Mouse (Mus musculus) stomach, embryonic 15.5 days (tissue): ENCODE data around the gene Glyr1. TPM values are rescaled to one million over a fixed set of nuclear protein-coding genes. Genes with fewer than 3 reads are reported as not detected.

ENCODE experiments used
- ATAC-seq: fragments of 200-750 bp; cut with Nextera tagmentation; 2 replicates; pipeline ENCODE4 v1.8.0; 2017; ENCODE audit warnings: low read depth, moderate number of reproducible peaks, moderate TSS enrichment; ENCODE audit not compliant: insufficient read depth, low FRiP score
- H3K27ac ChIP-seq: fragments of 300-500 bp; sonication (generic); 2 replicates; pipeline ENCODE4 v1.5.1; 2015; ENCODE audit warnings: mild to moderate bottlenecking, inconsistent platforms
- H3K27me3 ChIP-seq: fragments of 300-500 bp; sonication (generic); replicated peaks from 2 replicates; pipeline ENCODE4 v1.6.1; 2015; ENCODE audit warnings: inconsistent platforms
- H3K36me3 ChIP-seq: fragments of 300-500 bp; sonication (generic); 2 replicates; pipeline ENCODE4 v1.6.1; 2015; ENCODE audit warnings: inconsistent platforms
- H3K4me1 ChIP-seq: fragments of 300-500 bp; sonication (generic); 2 replicates; pipeline ENCODE4 v1.6.1; 2015; ENCODE audit warnings: inconsistent platforms
- H3K4me2 ChIP-seq: fragments of 300-500 bp; sonication (generic); 2 replicates; pipeline ENCODE4 v1.6.1; 2015; ENCODE audit warnings: mild to moderate bottlenecking, inconsistent platforms
- H3K4me3 ChIP-seq: fragments of 300-500 bp; sonication (generic); replicated peaks from 2 replicates; pipeline ENCODE4 v1.5.1; 2015; ENCODE audit warnings: inconsistent platforms
- H3K9ac ChIP-seq: fragments of 300-500 bp; sonication (generic); 2 replicates; pipeline ENCODE4 v1.6.1; 2015; ENCODE audit warnings: inconsistent platforms
- H3K9me3 ChIP-seq: fragments of 300-500 bp; sonication (generic); 2 replicates; pipeline ENCODE4 v1.6.1; 2016; ENCODE audit warnings: inconsistent platforms
- WGBS: fragments of 180-500 bp; shearing (Covaris S2); methylation state at CpG from one replicate; pipeline ENCODE4 v1.1.7; 2015; 5-methylcytosine and 5-hydroxymethylcytosine counted together
- polyA plus RNA-seq: library from polyadenylated mRNA; unstranded; fragments of >200 nt; fragmentation: Nextera tagmentation; extraction: Ambion mirVana; gene quantifications from 2 replicates; pipeline ENCODE4 v1.2.1, GENCODE M21; 2015

Gene Glyr1
- polyA plus RNA-seq, 1 experiment from 2014 or later: 118 TPM

GRCm38 (mm10) chr16:4971626-4972025 lies 78.0 kb downstream of the Glyr1 start:
- Histone ChIP-seq H3K27me3 (no peaks in the 10 kb centered on the region), H3K9me3 (no peaks in the 10 kb centered on the region), H3K4me3 (no peak overlapping the region), H3K4me1 (no peaks in the 10 kb centered on the region), H3K27ac (no peak overlapping the region), H3K36me3 (no peaks in the 10 kb centered on the region), H3K9ac (no peak overlapping the region), H3K4me2 (no peak overlapping the region)
- 62% methylated on average over 4 of the region's 4 CpGs for WGBS
- no peak for ATAC-seq

GRCm38 (mm10) chr16:4969055-4969843 lies 80.4 kb downstream of the Glyr1 start:
- no peak overlapping the region for H3K27ac ChIP-seq
- WGBS: 77% methylated on average over 5 of the region's 5 CpGs
- H3K9ac ChIP-seq: no peak overlapping the region

GRCm38 (mm10) chr16:4968426-4968825 lies 81.2 kb downstream of the Glyr1 start:
- Histone ChIP-seq H3K27me3 (no peaks in the 10 kb centered on the region), H3K36me3 (no peaks in the 10 kb centered on the region), H3K27ac (no peak overlapping the region), H3K4me3 (no peak overlapping the region), H3K4me1 (peaks cover 5% of the 10 kb centered on the region), H3K9me3 (no peaks in the 10 kb centered on the region), H3K9ac (no peak overlapping the region), H3K4me2 (no peak overlapping the region)
- no peak for ATAC-seq
- WGBS: 83% methylated on average over 3 of the region's 3 CpGs

More at GRCm38 (mm10) chr16:4969055-4969843, 80.4 kb downstream of the Glyr1 start:
- ATAC-seq: no peak
- Histone ChIP-seq H3K4me2 (no peak overlapping the region), H3K4me1 (peaks cover 4% of the 10 kb centered on the region), H3K9me3 (no peaks in the 10 kb centered on the region), H3K27me3 (no peaks in the 10 kb centered on the region), H3K4me3 (no peak overlapping the region), H3K36me3 (no peaks in the 10 kb centered on the region)

- Histone ChIP-seq H3K4me2 (no peak overlapping the region; the same call in 1 of the 2 replicates), H3K9me3 (no peaks in the 10 kb centered on the region), H3K4me1 (peaks cover 15% of the 10 kb centered on the region), H3K9ac (no peak overlapping the region), H3K27me3 (no peaks in the 10 kb centered on the region), H3K27ac (no peak overlapping the region), H3K4me3 (peak overlapping the region; percentile 98; the same call in 1 of the 2 replicates), H3K36me3 (no peaks in the 10 kb centered on the region)
- 81% methylated on average over 8 of the region's 8 CpGs for WGBS
- no peak for ATAC-seq
Measured at GRCm38 (mm10) chr16:4965392-4966129, 84.1 kb downstream of the Glyr1 start.

- peaks cover 15% of the 10 kb centered on the region for H3K4me1 ChIP-seq
- H3K27ac ChIP-seq: peak overlapping the region; percentile 83
- 20% methylated on average over 13 of the region's 13 CpGs for WGBS
- ATAC-seq: no peak
- H3K4me3 ChIP-seq: peak overlapping the region; percentile 98
- H3K4me2 ChIP-seq: peak overlapping the region; percentile 86
- no peaks in the 10 kb centered on the region for H3K27me3 ChIP-seq
- H3K9me3 ChIP-seq: no peaks in the 10 kb centered on the region
- H3K36me3 ChIP-seq: no peaks in the 10 kb centered on the region
- peak overlapping the region; percentile 49; the same call in 1 of the 2 replicates for H3K9ac ChIP-seq
Measured at GRCm38 (mm10) chr16:4964731-4965391, 84.8 kb downstream of the Glyr1 start.

Other genes with a start within 250 kb of the Glyr1 start
- 0.44 and 0.64 TPM in 2 replicates for gene 4930562C15Rik, start 214.4 kb downstream of the Glyr1 start, polyA plus RNA-seq
- gene Ubald1, start 169.5 kb downstream of the Glyr1 start, polyA plus RNA-seq: 34.9 and 37.7 TPM in 2 replicates
- 75.7 and 78.5 TPM in 2 replicates for gene Mgrn1, start 163.6 kb downstream of the Glyr1 start, polyA plus RNA-seq
- 140 and 143 TPM in 2 replicates for gene Nudt16l1, start 111.1 kb downstream of the Glyr1 start, polyA plus RNA-seq
- gene Anks3, start 85.7 kb downstream of the Glyr1 start, polyA plus RNA-seq: 48.7 and 53.0 TPM in 2 replicates
- not detected in 2 replicates for gene Sept12, start 52.0 kb downstream of the Glyr1 start, polyA plus RNA-seq
- gene Smim22, start 42.6 kb downstream of the Glyr1 start, polyA plus RNA-seq: 59.7 and 65.9 TPM in 2 replicates
- 54.9 and 57.0 TPM in 2 replicates for gene Rogdi, start 36.3 kb downstream of the Glyr1 start, polyA plus RNA-seq
- gene Ubn1, start 194 bp upstream of the Glyr1 start, polyA plus RNA-seq: 16.8 and 17.9 TPM in 2 replicates
- gene Ppl, start 82.6 kb upstream of the Glyr1 start, polyA plus RNA-seq: 15.5 and 28.2 TPM in 2 replicates
- 0.05 and 0.14 TPM in 2 replicates for gene Sec14l5, start 97.2 kb upstream of the Glyr1 start, polyA plus RNA-seq
- 21.1 and 22.1 TPM in 2 replicates for gene Nagpa, start 154.1 kb upstream of the Glyr1 start, polyA plus RNA-seq
- gene AU021092, start 172.4 kb upstream of the Glyr1 start, polyA plus RNA-seq: 3.9 and 5.3 TPM in 2 replicates
- 32.3 and 34.5 TPM in 2 replicates for gene Alg1, start 183.8 kb upstream of the Glyr1 start, polyA plus RNA-seq
- gene Eef2kmt, start 206.1 kb upstream of the Glyr1 start, polyA plus RNA-seq: 31.5 and 33.7 TPM in 2 replicates